Mouse (Mus musculus) liver, embryonic 11.5 days (tissue): ENCODE measurements around the gene Fbxo46. TPM values are rescaled to one million over a fixed set of nuclear protein-coding genes. Genes with fewer than 3 reads are reported as not detected.
"Not testable (repeated sequence)": the region's sequence is repeated elsewhere in the genome, so short reads cannot be mapped to it uniquely, and the experiment has no call there.

Experiments
- ATAC-seq: fragments of 200-750 bp; cut with Nextera tagmentation; replicated peaks from 2 replicates; pipeline ENCODE4 v1.8.0; 2017; ENCODE audit warnings: moderate number of reproducible peaks, mild to moderate bottlenecking, moderate TSS enrichment, moderate library complexity; ENCODE audit not compliant: low FRiP score
- DNase-seq: peaks from one replicate; pipeline ENCODE4 v3.0.0-alpha.2; 2017; ENCODE audit warnings: low spot score
- H3K27ac ChIP-seq: fragments of 300-500 bp; sonication (generic); 2 replicates; pipeline ENCODE4 v1.5.1; 2014; ENCODE audit warnings: mild to moderate bottlenecking, low read depth, low read length, control low read depth
- H3K27me3 ChIP-seq: fragments of 300-500 bp; sonication (generic); replicated peaks from 2 replicates; pipeline ENCODE4 v1.6.1; 2014; ENCODE audit warnings: low read length, mixed read lengths; ENCODE audit not compliant: control insufficient read depth, insufficient read depth
- H3K36me3 ChIP-seq: fragments of 300-500 bp; sonication (generic); 2 replicates; pipeline ENCODE4 v1.6.1; 2014; ENCODE audit warnings: mild to moderate bottlenecking, low read length, moderate library complexity, mixed read lengths; ENCODE audit not compliant: control insufficient read depth, insufficient read depth
- H3K4me1 ChIP-seq: fragments of 300-500 bp; sonication (generic); replicated peaks from 2 replicates; pipeline ENCODE4 v1.6.1; 2014; ENCODE audit warnings: low read length, mixed read lengths; ENCODE audit not compliant: control insufficient read depth, insufficient read depth
- H3K4me2 ChIP-seq: fragments of 300-500 bp; sonication (generic); 2 replicates; pipeline ENCODE4 v1.6.1; 2014; ENCODE audit warnings: mild to moderate bottlenecking, control low read depth, moderate library complexity
- H3K4me3 ChIP-seq: fragments of 300-500 bp; sonication (generic); 2 replicates; pipeline ENCODE4 v1.5.1; 2014; ENCODE audit warnings: low read depth, low read length, control low read depth
- H3K9ac ChIP-seq: fragments of 300-500 bp; sonication (generic); 2 replicates; pipeline ENCODE4 v1.6.1; 2014; ENCODE audit warnings: low read depth, low read length, control low read depth
- H3K9me3 ChIP-seq: fragments of 300-500 bp; sonication (generic); 2 replicates; pipeline ENCODE4 v1.6.1; 2016; ENCODE audit warnings: low read length, inconsistent platforms, mixed read lengths; ENCODE audit not compliant: control insufficient read depth
- WGBS: fragments of 180-500 bp; shearing (Covaris S2); extraction: QIAGEN DNeasy Blood & Tissue Kit; methylation state at CpG from one replicate; pipeline ENCODE4 v1.1.7; 2014; 5-methylcytosine and 5-hydroxymethylcytosine counted together
- polyA plus RNA-seq: library from polyadenylated mRNA; unstranded; fragments of >200 nt; fragmentation: Nextera tagmentation; extraction: Ambion mirVana; gene quantifications from 2 replicates; pipeline ENCODE4 v1.2.1, GENCODE M21; 2014

Fbxo46 gene
- polyA plus RNA-seq, 1 experiment from 2014 or later = 9.9 TPM

GRCm38 (mm10) chr7:19148180-19148874 is 28.7 kb downstream of the Fbxo46 start:
- Histone ChIP-seq H3K27ac (no peak overlapping the region), H3K9me3 (no peaks in the 10 kb centered on the region), H3K4me3 (peak overlapping the region; percentile 83), H3K4me1 (peaks cover 12% of the 10 kb centered on the region), H3K27me3 (no peaks in the 10 kb centered on the region), H3K9ac (peak overlapping the region; percentile 66), H3K36me3 (peaks cover 6% of the 10 kb centered on the region), H3K4me2 (peak overlapping the region; percentile 91)
- 14% methylated on average over 20 of the region's 20 CpGs for WGBS
- ATAC-seq = no peak
- no peak for DNase-seq

GRCm38 (mm10) chr7:19148875-19149541 is 29.3 kb downstream of the Fbxo46 start, which contains the start of gene Qpctl:
Gene Qpctl, minus strand, starts transcription at chr7:19149291.
- ATAC-seq (peak; percentile 95), DNase-seq (peak; percentile 92)
- Histone ChIP-seq H3K36me3 (peaks cover 9% of the 10 kb centered on the region), H3K9ac (peak within 1 kb of the TSS; percentile 82), H3K9me3 (no peaks in the 10 kb centered on the region), H3K27ac (peak within 1 kb of the TSS; percentile 71), H3K4me2 (peak within 1 kb of the TSS; percentile 91), H3K27me3 (no peaks in the 10 kb centered on the region), H3K4me1 (peaks cover 12% of the 10 kb centered on the region), H3K4me3 (peak within 1 kb of the TSS; percentile 83)
- WGBS = under 1% methylated on average over 43 of the region's 43 CpGs

- ATAC-seq = peak; percentile 90
- H3K9me3 ChIP-seq = no peaks in the 10 kb centered on the region
- H3K4me3 ChIP-seq = peak within 1 kb of the TSS; percentile 83
- peak within 1 kb of the TSS; percentile 71 for H3K27ac ChIP-seq
- peaks cover 12% of the 10 kb centered on the region for H3K4me1 ChIP-seq
- peak within 1 kb of the TSS; percentile 91 for H3K4me2 ChIP-seq
- peak; percentile 97 for DNase-seq
- no peaks in the 10 kb centered on the region for H3K27me3 ChIP-seq
- WGBS = under 1% methylated on average over 24 of the region's 24 CpGs
- peak within 1 kb of the TSS; percentile 82 for H3K9ac ChIP-seq
- H3K36me3 ChIP-seq = peaks cover 10% of the 10 kb centered on the region
These were observed 30.0 kb downstream of the Fbxo46 start, which contains the start of gene Snrpd2 for GRCm38 (mm10) chr7:19149626-19150025. Gene Snrpd2, plus strand, starts transcription at chr7:19149722.

GRCm38 (mm10) chr7:19151121-19151520 is 31.5 kb downstream of the Fbxo46 start:
- not testable (repeated sequence) for ATAC-seq

GRCm38 (mm10) chr7:19154796-19155195 is 35.1 kb downstream of the Fbxo46 start:
- H3K9me3 ChIP-seq = no peaks in the 10 kb centered on the region
- H3K9ac ChIP-seq = no peak overlapping the region
- 83% methylated on average over 8 of the region's 8 CpGs for WGBS
- no peak for DNase-seq
- peaks cover 18% of the 10 kb centered on the region; the same call in 1 of the 2 replicates for H3K4me1 ChIP-seq
- peaks cover 12% of the 10 kb centered on the region for H3K27me3 ChIP-seq
- no peak overlapping the region for H3K4me2 ChIP-seq
- ATAC-seq = no peak
- peaks cover 15% of the 10 kb centered on the region for H3K36me3 ChIP-seq
- H3K4me3 ChIP-seq = no peak overlapping the region
- H3K27ac ChIP-seq = no peak overlapping the region

More at GRCm38 (mm10) chr7:19151121-19151520, 31.5 kb downstream of the Fbxo46 start:
- H3K9me3 ChIP-seq, H3K27me3 ChIP-seq, H3K4me3 ChIP-seq, H3K27ac ChIP-seq, DNase-seq: not testable (repeated sequence)
- Histone ChIP-seq H3K9ac (peak overlapping the region; percentile 82; the same call in 1 of the 2 replicates), H3K4me2 (peak overlapping the region; percentile 91), H3K4me1 (peaks cover 12% of the 10 kb centered on the region), H3K36me3 (peaks cover 15% of the 10 kb centered on the region)
- WGBS = 88% methylated on average over 10 of the region's 10 CpGs

- Histone ChIP-seq H3K36me3 (peaks cover 15% of the 10 kb centered on the region), H3K9me3 (no peaks in the 10 kb centered on the region), H3K27me3 (peaks cover 12% of the 10 kb centered on the region), H3K4me2 (no peak overlapping the region), H3K4me3 (no peak overlapping the region), H3K4me1 (peaks cover 20% of the 10 kb centered on the region), H3K27ac (no peak overlapping the region), H3K9ac (no peak overlapping the region)
- WGBS = 59% methylated on average over 13 of the region's 13 CpGs
- DNase-seq = no peak
- no peak for ATAC-seq
These were observed 36.3 kb downstream of the Fbxo46 start for GRCm38 (mm10) chr7:19155825-19156475.

GRCm38 (mm10) chr7:19157160-19157800 is 37.6 kb downstream of the Fbxo46 start:
- WGBS = 6% methylated on average over 30 of the region's 30 CpGs
- Histone ChIP-seq H3K4me2 (peak overlapping the region; percentile 42), H3K9ac (no peak overlapping the region), H3K4me1 (peaks cover 20% of the 10 kb centered on the region), H3K4me3 (peak overlapping the region; percentile 14), H3K27me3 (peaks cover 12% of the 10 kb centered on the region), H3K36me3 (peaks cover 15% of the 10 kb centered on the region), H3K9me3 (no peaks in the 10 kb centered on the region), H3K27ac (no peak overlapping the region)
- DNase-seq (peak; percentile 93), ATAC-seq (peak; percentile 76)

GRCm38 (mm10) chr7:19158601-19159000 is 38.9 kb downstream of the Fbxo46 start:
- 69% methylated on average over 11 of the region's 11 CpGs for WGBS
- no peak overlapping the region for H3K4me2 ChIP-seq
- H3K36me3 ChIP-seq = peaks cover 6% of the 10 kb centered on the region
- no peak overlapping the region for H3K9ac ChIP-seq
- ATAC-seq (no peak), DNase-seq (no peak)
- H3K4me1 ChIP-seq = peaks cover 21% of the 10 kb centered on the region
- H3K9me3 ChIP-seq = no peaks in the 10 kb centered on the region
- peaks cover 12% of the 10 kb centered on the region for H3K27me3 ChIP-seq
- no peak overlapping the region for H3K4me3 ChIP-seq
- H3K27ac ChIP-seq = no peak overlapping the region
